Mouse (Mus musculus) T-cell, adult 2 months (primary cell): ENCODE measurements around the gene Nsmce1.
A peak's percentile ranks its signal among the peaks of the same experiment; 100 is the strongest.

Source experiments
- DNase-seq: peaks from one replicate; pipeline ENCODE4 v3.0.0; 2022; ENCODE audit warnings: low spot score

Nsmce1 gene

DNA sequence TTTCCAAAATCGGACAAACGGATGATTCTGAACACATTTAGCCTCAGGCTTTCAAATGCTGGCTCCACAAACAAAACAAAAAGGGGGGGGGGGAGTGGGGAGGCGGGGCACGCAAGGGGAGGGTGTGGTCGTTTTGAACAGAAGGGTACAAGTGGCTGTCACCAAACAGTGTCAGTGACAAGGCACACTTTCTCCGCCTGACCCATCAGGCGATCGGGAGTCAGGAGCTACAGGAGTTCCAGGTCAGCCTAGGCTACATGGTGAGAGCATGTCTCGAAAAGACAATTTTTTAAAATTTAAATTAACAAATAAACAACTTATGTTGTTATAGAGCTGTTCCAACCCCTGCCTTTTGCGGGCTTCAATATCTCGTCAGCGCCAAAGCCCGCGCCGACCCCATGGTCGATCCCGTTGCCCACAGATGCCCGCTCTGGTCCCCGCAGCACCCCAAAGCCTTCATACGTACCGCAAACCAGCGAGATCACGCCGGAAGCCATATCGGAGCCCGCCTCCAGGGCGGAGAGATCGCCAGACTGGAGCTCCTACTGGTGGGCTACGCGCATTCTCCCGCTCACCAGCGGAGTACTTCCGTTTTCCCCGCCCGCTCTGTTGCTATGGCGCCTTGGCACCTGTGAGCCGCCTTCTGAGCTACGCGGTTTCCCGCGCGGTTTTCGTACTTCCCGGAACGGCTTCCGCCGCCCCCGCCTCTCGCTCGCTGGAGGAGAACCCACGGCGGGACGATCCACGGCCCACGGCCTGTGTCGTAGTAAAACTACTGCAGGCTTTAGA lies at the start of gene Nsmce1:
Gene Nsmce1, minus strand, starts transcription at position 650 of the 789 bp plus-strand sequence.
- peak; percentile 99 for DNase-seq

- no peak for DNase-seq
These were observed 49.6 kb upstream of the Nsmce1 start for GRCm38 (mm10) chr7:125541026-125541425.

- no peak for DNase-seq
These were observed 48.0 kb upstream of the Nsmce1 start for GRCm38 (mm10) chr7:125539351-125539750.

DNA sequence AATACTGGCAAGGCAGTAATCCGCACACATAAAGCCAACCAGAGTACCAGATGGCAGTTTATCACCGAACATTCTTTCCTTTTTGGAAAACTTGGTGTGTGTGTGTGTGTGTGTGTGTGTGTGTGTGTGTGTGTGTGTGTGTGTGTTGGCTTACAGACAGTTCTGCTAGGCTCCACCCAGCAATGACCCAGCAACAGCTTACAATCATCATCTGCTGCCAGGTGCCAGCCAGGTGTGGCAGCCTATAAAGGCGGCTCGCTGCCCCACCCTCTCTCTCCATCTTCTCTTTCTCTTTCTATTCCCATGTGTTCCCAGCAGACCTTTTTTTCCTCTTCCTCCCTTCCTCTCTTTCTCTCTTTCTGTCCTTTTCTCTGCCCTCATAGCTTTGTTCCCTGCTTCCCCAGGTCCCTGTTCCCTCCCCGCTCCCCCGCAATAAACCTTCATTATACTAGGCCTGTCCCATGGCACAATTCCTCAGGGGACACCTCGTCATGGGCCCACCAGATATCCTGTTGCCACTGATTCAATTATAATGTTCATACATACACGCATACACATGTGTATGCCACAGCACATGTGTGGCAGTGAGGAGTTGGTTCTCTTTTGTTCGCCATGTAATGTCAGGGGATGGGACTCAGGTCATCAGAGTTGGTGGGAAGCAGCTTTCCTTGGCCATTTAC lies 36.6 kb upstream of the Nsmce1 start:
- no peak for DNase-seq

GRCm38 (mm10) chr7:125527186-125527585 lies 35.8 kb upstream of the Nsmce1 start:
- no peak for DNase-seq

- DNase-seq: no peak
These were observed 31.7 kb upstream of the Nsmce1 start for GRCm38 (mm10) chr7:125523051-125523450.

GRCm38 (mm10) chr7:125519715-125520114 lies 28.3 kb upstream of the Nsmce1 start:
- DNase-seq: no peak

GRCm38 (mm10) chr7:125517470-125517869 lies 26.1 kb upstream of the Nsmce1 start:
- no peak for DNase-seq

- DNase-seq: no peak
These were observed 25.3 kb upstream of the Nsmce1 start for GRCm38 (mm10) chr7:125516723-125517122.

DNA sequence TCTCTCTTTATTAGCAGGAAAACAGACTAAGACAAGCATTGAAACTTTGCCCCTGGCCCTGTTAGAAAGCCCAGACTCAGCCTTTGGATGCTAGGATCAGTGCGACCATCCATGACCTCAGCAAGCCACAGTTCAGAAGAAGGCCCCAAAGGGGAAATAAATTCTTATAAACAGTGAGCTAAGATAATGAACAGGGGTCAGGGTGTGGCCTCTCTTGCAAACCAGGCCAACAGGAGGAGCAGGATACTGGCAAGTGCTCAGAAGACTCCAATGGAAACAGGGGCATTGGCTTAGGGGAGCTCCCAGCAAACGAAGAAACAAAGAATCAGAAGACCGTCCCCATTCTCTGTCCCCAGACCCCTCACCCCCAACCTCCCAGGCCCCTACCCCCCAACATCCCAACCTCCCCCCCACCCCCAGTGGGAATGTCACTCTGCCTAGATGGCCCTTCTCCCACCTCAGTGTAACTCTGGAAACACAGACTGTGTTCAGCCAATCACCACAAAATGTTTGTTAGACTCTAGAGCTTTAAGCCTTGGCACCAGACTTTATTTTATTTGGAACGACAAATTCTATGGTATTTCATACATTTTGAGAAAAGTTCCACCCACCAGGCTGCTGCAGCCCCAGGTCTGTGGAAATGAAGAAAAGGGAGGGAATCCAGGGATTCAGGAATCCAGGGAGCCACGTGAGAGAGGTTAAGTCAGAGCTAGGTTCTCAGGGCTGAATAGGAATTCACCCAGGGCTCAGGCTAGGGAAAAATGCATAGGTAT lies 23.9 kb upstream of the Nsmce1 start:
- no peak for DNase-seq

GRCm38 (mm10) chr7:125511852-125512251 lies 20.5 kb upstream of the Nsmce1 start:
- peak; percentile 39 for DNase-seq

GRCm38 (mm10) chr7:125511432-125511831 lies 20.0 kb upstream of the Nsmce1 start:
- peak; percentile 37 for DNase-seq

GRCm38 (mm10) chr7:125507279-125507678 lies 15.9 kb upstream of the Nsmce1 start:
- DNase-seq: peak; percentile 86

GRCm38 (mm10) chr7:125505568-125505967 lies 14.2 kb upstream of the Nsmce1 start:
- no peak for DNase-seq

- no peak for DNase-seq
These were observed 13.2 kb upstream of the Nsmce1 start for GRCm38 (mm10) chr7:125504618-125505017.

DNA sequence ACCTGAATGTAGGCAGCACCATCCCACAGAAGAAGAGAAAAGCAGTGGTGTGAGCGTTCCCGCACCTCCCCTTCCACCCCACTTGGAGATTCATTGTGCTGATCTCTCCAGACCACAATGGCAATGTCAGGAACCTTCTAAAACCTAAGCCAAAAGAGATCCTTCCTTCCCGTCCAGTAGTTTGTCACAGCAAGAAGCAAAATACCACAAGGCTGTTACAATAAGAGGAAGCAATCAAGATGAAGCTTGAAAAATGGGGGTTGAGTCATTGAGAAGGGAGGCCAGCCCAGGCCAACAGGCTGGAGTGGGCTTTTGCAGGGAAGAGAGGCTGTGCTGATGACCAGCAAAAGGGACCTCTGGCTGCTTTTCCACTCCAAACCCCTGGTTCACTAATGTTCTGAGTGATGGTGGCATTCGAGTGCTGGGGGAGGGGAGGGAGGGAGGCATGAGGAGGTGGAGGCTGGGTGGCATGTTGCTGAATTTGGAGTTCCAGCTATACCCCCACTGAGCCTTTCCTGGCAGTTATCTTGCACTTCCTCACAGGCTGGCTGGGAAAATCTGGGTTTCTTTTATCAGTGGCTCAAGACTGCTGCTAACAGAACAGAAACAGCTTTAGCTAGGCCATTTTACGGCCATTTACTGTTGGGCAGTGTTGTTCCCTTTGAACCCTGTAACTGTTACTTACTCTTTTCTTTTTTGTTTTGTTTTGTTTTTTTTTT lies 12.1 kb upstream of the Nsmce1 start:
- no peak for DNase-seq

- no peak for DNase-seq
These were observed 9.5 kb upstream of the Nsmce1 start for GRCm38 (mm10) chr7:125500879-125501278.

- DNase-seq: no peak
These were observed 8.8 kb upstream of the Nsmce1 start for GRCm38 (mm10) chr7:125499927-125500868.

DNA sequence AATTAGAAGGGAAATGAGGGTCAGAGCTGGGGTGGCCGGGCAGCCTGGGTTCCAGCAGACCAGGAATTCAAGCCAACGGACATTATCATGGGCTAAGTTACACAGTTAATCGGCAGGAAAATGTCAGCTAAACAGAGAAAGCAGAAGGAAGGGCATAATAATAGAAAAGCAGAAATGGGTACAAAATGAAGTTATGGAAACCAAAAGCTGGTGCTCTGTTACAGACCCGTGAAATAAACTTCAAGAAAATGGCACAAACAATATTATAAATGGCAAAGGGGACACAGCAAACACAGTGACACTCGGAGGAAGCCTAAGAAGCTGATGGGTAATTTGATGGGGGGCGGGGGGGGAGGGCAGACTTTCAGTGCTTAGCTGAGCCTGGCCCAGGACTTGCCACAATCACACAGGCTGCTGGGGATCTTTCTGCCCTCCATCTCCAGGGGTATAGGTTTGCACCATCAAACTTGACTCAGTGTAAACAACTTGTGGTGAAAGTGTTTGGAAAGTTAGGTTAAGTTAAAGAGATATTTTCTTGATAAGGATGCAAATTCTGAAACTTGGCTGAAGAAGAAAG lies 4.6 kb upstream of the Nsmce1 start:
- no peak for DNase-seq

DNA sequence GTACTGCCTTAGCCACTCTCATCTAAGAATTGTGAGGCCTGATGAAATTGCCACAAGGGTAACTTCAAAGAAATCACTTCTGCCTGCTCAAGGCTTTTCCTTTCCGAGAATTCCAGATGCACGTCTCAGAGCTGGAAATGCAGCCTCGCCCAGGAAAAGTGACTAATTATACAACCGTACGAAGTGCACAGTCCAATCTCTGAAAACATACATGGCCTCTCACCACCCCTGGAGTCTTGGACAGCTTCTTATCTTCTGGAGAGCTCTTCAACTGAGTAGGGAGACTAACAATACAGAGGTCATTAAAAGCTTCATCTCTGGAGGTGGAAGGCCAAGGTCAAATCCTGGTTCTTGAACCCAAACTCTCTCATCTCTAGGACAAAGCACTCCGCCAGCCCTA lies 1.2 kb upstream of the Nsmce1 start:
- no peak for DNase-seq

DNA sequence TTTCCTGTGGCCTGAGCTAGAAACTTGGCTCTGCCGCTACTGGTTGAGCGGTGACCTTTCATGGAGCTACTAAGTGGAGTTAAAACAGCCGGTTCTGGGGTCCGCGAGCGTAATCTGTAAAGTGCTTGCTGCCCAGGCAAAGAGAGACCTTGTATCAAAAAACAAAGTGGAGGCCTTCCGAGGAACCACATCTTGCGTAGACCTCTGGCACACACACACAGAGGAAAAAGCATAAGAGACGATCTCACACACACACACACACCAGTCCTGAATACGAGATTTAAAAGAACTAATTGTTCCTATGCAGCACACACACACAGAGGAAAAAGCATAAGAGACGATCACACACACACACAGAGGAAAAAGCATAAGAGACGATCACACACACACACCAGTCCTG lies 364 bp upstream of the Nsmce1 start:
- no peak for DNase-seq
